Comparison of ENCODE assay signal across 25 mouse cellular contexts in genomic region chr13:28096161-28096560, GRCm38 (mm10). TPM values are rescaled to one million over a fixed set of nuclear protein-coding genes. Genes with fewer than 3 reads are reported as not detected.
"Had no signal": no experiment of that assay in that cellular context is flagged by ENCODE, and none has a peak within 500 bp of the region (broad histone marks: within the 10 kb centered on the region; RNA-seq: fewer than 3 reads in every experiment).

No protein-coding gene starts in this region.

- H3K9me3 ChIP-seq: neural tube, embryonic 13.5 days; neural tube, embryonic 15.5 days; stomach, embryonic 15.5 days had no signal

- DNase-seq: retina, postnatal 1 day; right cerebral cortex, adult 18-20 months; right cerebral cortex, postnatal 14 days; right cerebral cortex, postnatal 25 days; right cerebral cortex, postnatal 4 days; spleen, adult 18-20 months; thymus, adult 18-20 months; thymus, adult 2 months; thymus, postnatal 14 days; thymus, postnatal 25 days; thymus, postnatal 36 days; thymus, postnatal 4 days had no signal

- H3K27ac ChIP-seq: neural tube, embryonic 13.5 days; neural tube, embryonic 15.5 days; stomach, embryonic 15.5 days; stomach, postnatal 0 days had no signal

- H3K27me3 ChIP-seq: neural tube, embryonic 13.5 days; neural tube, embryonic 15.5 days; stomach, embryonic 15.5 days had no signal

- H3K36me3 ChIP-seq: neural tube, embryonic 13.5 days; neural tube, embryonic 15.5 days; stomach, embryonic 15.5 days had no signal

- H3K4me3 ChIP-seq: neural tube, embryonic 13.5 days; neural tube, embryonic 15.5 days; stomach, embryonic 15.5 days had no signal

- H3K4me2 ChIP-seq: neural tube, embryonic 13.5 days; neural tube, embryonic 15.5 days; stomach, embryonic 15.5 days had no signal

- H3K4me1 ChIP-seq: neural tube, embryonic 13.5 days; neural tube, embryonic 15.5 days; stomach, embryonic 15.5 days had no signal

- H3K9ac ChIP-seq: neural tube, embryonic 13.5 days; neural tube, embryonic 15.5 days; stomach, embryonic 15.5 days had no signal

RNA-seq across cellular contexts. Expression of gene Prl5a1, which starts 46.1 kb away (rescaled TPM):
- total RNA-seq: neutrophil, adult 5-6 weeks had no signal
- polyA plus RNA-seq: neural tube, embryonic 14.5 days; neural tube, embryonic 15.5 days; small intestine, adult 2 months; spleen, adult 2 months; stomach, embryonic 14.5 days; stomach, embryonic 15.5 days; stomach, embryonic 16.5 days; stomach, postnatal 0 days; testis, adult 2 months; thymus, adult 2 months; thymus, postnatal 0 days; urinary bladder, adult 2 months had no signal
